In genomic region chr13:48544391-48544790, GRCm38 (mm10) we compare ENCODE assay signal across 9 mouse cellular contexts. TPM values are rescaled to one million over a fixed set of nuclear protein-coding genes. Genes with fewer than 3 reads are reported as not detected.
DNase-seq lines count a peak whose midpoint lies in the region; ATAC-seq and TF ChIP-seq lines count a peak whose summit lies in the region.
"Had no signal": no experiment of that assay in that cellular context is flagged by ENCODE, and none has a peak within 500 bp of the region (broad histone marks: within the 10 kb centered on the region; RNA-seq: fewer than 3 reads in every experiment).

No protein-coding gene starts in this region.

- no peak for TF ChIP-seq POLR2A in liver, adult 2 months (IDR thresholded peaks at IDR 0.05; ENCODE audit: extremely low read depth, insufficient read depth, low read length)

- ATAC-seq in forebrain, embryonic 11.5 days (replicated peaks; ENCODE audit: low FRiP score), result no peak
- ATAC-seq in limb, embryonic 12.5 days (ENCODE audit: insufficient number of reproducible peaks, insufficient read depth, low FRiP score, low TSS enrichment, low read depth), result no peak
- no peak for ATAC-seq in neural tube, embryonic 15.5 days (ENCODE audit: low FRiP score)

- peaks cover 13% of the 10 kb centered on the region; the same call in 1 of the 2 replicates for H3K79me2 ChIP-seq in liver, adult 2 months (ENCODE audit: control insufficient read depth, insufficient read depth, low read length)

- no peak for TF ChIP-seq CTCF in liver, adult 2 months (IDR thresholded peaks at IDR 0.05; ENCODE audit: low read depth, low read length)

- peak overlapping the region; percentile 65; the same call in 1 of the 2 replicates for H3K4me3 ChIP-seq in liver, adult 2 months (ENCODE audit: insufficient read depth, low read depth, low read length)
- peak overlapping the region; percentile 95 for H3K4me3 ChIP-seq in forebrain, embryonic 11.5 days (ENCODE audit: low read depth, low read length)
- H3K4me3 ChIP-seq in limb, embryonic 12.5 days (replicated peaks), result peak overlapping the region; percentile 89
- H3K4me3 ChIP-seq in neural tube, embryonic 15.5 days (replicated peaks), result no peak overlapping the region

- H3K27ac ChIP-seq in liver, adult 2 months (replicated peaks; ENCODE audit: insufficient read depth, low read depth, low read length), result peak overlapping the region; percentile 15
- no peak overlapping the region for H3K27ac ChIP-seq in forebrain, embryonic 11.5 days (ENCODE audit: low read depth, low read length)
- H3K27ac ChIP-seq in limb, embryonic 12.5 days, result no peak overlapping the region
- no peak overlapping the region for H3K27ac ChIP-seq in neural tube, embryonic 15.5 days (replicated peaks)

- H3K9ac ChIP-seq in liver, adult 2 months (ENCODE audit: low read depth, low read length), result no peak overlapping the region
- no peak overlapping the region for H3K9ac ChIP-seq in forebrain, embryonic 11.5 days (ENCODE audit: low read length)
- H3K9ac ChIP-seq in limb, embryonic 12.5 days (replicated peaks), result no peak overlapping the region
- no peak overlapping the region for H3K9ac ChIP-seq in neural tube, embryonic 15.5 days (replicated peaks)

- peaks cover 22% of the 10 kb centered on the region for H3K4me1 ChIP-seq in liver, adult 2 months (ENCODE audit: control insufficient read depth, insufficient read depth, low read length)
- H3K4me1 ChIP-seq in forebrain, embryonic 11.5 days (replicated peaks; ENCODE audit: control insufficient read depth, insufficient read depth, low read length), result no peaks in the 10 kb centered on the region; the same call in 1 of the 2 replicates
- H3K4me1 ChIP-seq in limb, embryonic 12.5 days (replicated peaks), result peaks cover 29% of the 10 kb centered on the region
- H3K4me1 ChIP-seq in neural tube, embryonic 15.5 days, result peaks cover 42% of the 10 kb centered on the region

- H3K4me2 ChIP-seq in forebrain, embryonic 11.5 days (ENCODE audit: low read depth, low read length, severe bottlenecking), result peak overlapping the region; percentile 60
- peak overlapping the region; percentile 65 for H3K4me2 ChIP-seq in limb, embryonic 12.5 days
- peak overlapping the region; percentile 66 for H3K4me2 ChIP-seq in neural tube, embryonic 15.5 days

- peak; percentile 54 for DNase-seq in liver, adult 2 months (ENCODE audit: extremely low read depth, low read depth, low spot score)
- DNase-seq in liver, result no peak
- no peak for DNase-seq in forebrain, embryonic 11.5 days (ENCODE audit: low spot score)
- no peak for DNase-seq in layer of hippocampus, postnatal 14 days (ENCODE audit: low spot score in 2 of 2)
- no peak for DNase-seq in urinary bladder, adult 18-20 months (ENCODE audit: low spot score in 2 of 2)
- DNase-seq: embryo, embryonic 11 days; left cerebral cortex, postnatal 4 days had no signal

- H3K9me3 ChIP-seq in forebrain, embryonic 11.5 days (ENCODE audit: control insufficient read depth, low read length), result no peaks in the 10 kb centered on the region
- H3K9me3 ChIP-seq in limb, embryonic 12.5 days, result no peaks in the 10 kb centered on the region
- no peaks in the 10 kb centered on the region for H3K9me3 ChIP-seq in neural tube, embryonic 15.5 days (replicated peaks)

- peaks cover 2% of the 10 kb centered on the region; the same call in 1 of the 2 replicates for H3K36me3 ChIP-seq in liver, adult 2 months (ENCODE audit: control insufficient read depth, insufficient read depth, low read length)
- no peaks in the 10 kb centered on the region for H3K36me3 ChIP-seq in forebrain, embryonic 11.5 days (ENCODE audit: control insufficient read depth, insufficient read depth, low read length)
- no peaks in the 10 kb centered on the region for H3K36me3 ChIP-seq in limb, embryonic 12.5 days
- H3K36me3 ChIP-seq in neural tube, embryonic 15.5 days, result no peaks in the 10 kb centered on the region

- no peaks in the 10 kb centered on the region for H3K27me3 ChIP-seq in liver, adult 2 months (ENCODE audit: control insufficient read depth, insufficient read depth, low read length)
- H3K27me3 ChIP-seq in forebrain, embryonic 11.5 days (ENCODE audit: control insufficient read depth, insufficient read depth, low read length), result no peaks in the 10 kb centered on the region
- no peaks in the 10 kb centered on the region for H3K27me3 ChIP-seq in limb, embryonic 12.5 days
- no peaks in the 10 kb centered on the region for H3K27me3 ChIP-seq in neural tube, embryonic 15.5 days (replicated peaks)

RNA-seq across cellular contexts. Expression of gene A830005F24Rik, which starts 31.0 kb away (rescaled TPM):
- total RNA-seq in liver, adult 2 months (2014; rRNA removed), result not detected in 2 replicates
- not detected in 2 replicates for polyA plus RNA-seq in liver, adult 2 months (2012; rRNA removed)
- 1.6 and 2.3 TPM in 2 replicates for polyA plus RNA-seq in forebrain, embryonic 11.5 days (2014; fragmentation: Nextera tagmentation; extraction: Ambion mirVana)
- polyA plus RNA-seq in limb, embryonic 12.5 days (2016; fragmentation: Nextera tagmentation; extraction: Ambion mirVana), result 2.9 and 3.9 TPM in 2 replicates
- polyA plus RNA-seq in neural tube, embryonic 15.5 days (2015; fragmentation: Nextera tagmentation; extraction: Ambion mirVana), result 3.0 and 3.4 TPM in 2 replicates
- total RNA-seq in layer of hippocampus, postnatal 14 days (2021), result 1 to 10 TPM; 1.0 to 2.2 TPM

RNA-seq across cellular contexts. Expression of gene Zfp169, which starts 31.1 kb away (rescaled TPM):
- total RNA-seq in liver, adult 2 months (2014; rRNA removed), result 5.8 and 7.6 TPM in 2 replicates
- 3.0 and 3.1 TPM in 2 replicates for polyA plus RNA-seq in liver, adult 2 months (2012; rRNA removed)
- polyA plus RNA-seq in forebrain, embryonic 11.5 days (2014; fragmentation: Nextera tagmentation; extraction: Ambion mirVana), result 8.0 and 8.9 TPM in 2 replicates
- polyA plus RNA-seq in limb, embryonic 12.5 days (2016; fragmentation: Nextera tagmentation; extraction: Ambion mirVana), result 4.4 and 5.9 TPM in 2 replicates
- polyA plus RNA-seq in neural tube, embryonic 15.5 days (2015; fragmentation: Nextera tagmentation; extraction: Ambion mirVana), result 4.8 and 4.9 TPM in 2 replicates
- total RNA-seq in layer of hippocampus, postnatal 14 days (2021), result 10 to 100 TPM; 21.4 to 21.8 TPM
